12 mouse cellular contexts compared by ENCODE assay signal in genomic region chr6:100521615-100522398, GRCm38 (mm10).
"Had no signal": no experiment of that assay in that cellular context is flagged by ENCODE, and none has a peak within 500 bp of the region (broad histone marks: within the 10 kb centered on the region; RNA-seq: fewer than 3 reads in every experiment).

No protein-coding gene starts in this region.

- DNase-seq: kidney, adult 8-10 months; kidney, postnatal 25 days; lung, adult 2 months; lung, postnatal 36 days; thymus, adult 2 months; thymus, postnatal 25 days had no signal

- H3K4me3 ChIP-seq: left cerebral cortex, adult 2 months; limb, embryonic 10.5 days; liver, embryonic 15.5 days; megakaryocyte, embryonic 14.5 days; stomach, embryonic 15.5 days had no signal

- H3K27ac ChIP-seq: left cerebral cortex, adult 2 months; limb, embryonic 10.5 days; liver, embryonic 15.5 days; stomach, embryonic 15.5 days had no signal

- H3K9me3 ChIP-seq: limb, embryonic 10.5 days; liver, embryonic 15.5 days; megakaryocyte, embryonic 14.5 days; stomach, embryonic 15.5 days had no signal

- H3K36me3 ChIP-seq: limb, embryonic 10.5 days; liver, embryonic 15.5 days; stomach, embryonic 15.5 days had no signal

- H3K9ac ChIP-seq: liver, embryonic 15.5 days; stomach, embryonic 15.5 days had no signal

- H3K4me2 ChIP-seq: liver, embryonic 11.5 days; liver, embryonic 15.5 days; stomach, embryonic 15.5 days had no signal
